Mouse (Mus musculus): ENCODE results near the gene Pard3. TPM values are rescaled to one million over a fixed set of nuclear protein-coding genes. Genes with fewer than 3 reads are reported as not detected.

Pard3 gene
- polyA plus RNA-seq, 1 experiment from 2014 or later: 54.3 TPM

DNA sequence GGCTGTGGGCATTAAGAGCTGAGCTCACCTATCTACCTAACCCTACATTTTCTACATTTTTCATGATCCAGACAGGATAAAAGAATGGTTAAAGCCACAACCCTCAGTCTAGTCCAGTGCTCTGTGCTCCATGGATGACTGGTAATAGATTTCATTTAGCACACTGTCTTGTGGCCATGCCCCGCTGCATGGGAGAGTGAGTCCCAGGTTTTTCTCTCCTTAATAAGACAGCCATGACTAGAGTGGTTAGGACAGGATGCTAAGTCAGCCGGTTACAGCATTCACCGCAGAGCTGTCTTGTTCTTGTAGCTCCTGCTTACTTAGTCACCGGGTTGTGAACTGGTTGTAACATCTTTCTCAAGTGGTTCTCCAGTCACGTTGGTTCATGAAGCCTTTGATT, 49.5 kb downstream of the Pard3 start:
- WGBS: 92% methylated on average over 5 of the region's 5 CpGs
- H3K36me3 ChIP-seq: no peaks in the 10 kb centered on the region
- H3K9ac ChIP-seq: no peak overlapping the region
- H3K27me3 ChIP-seq: no peaks in the 10 kb centered on the region
- no peak overlapping the region for H3K4me2 ChIP-seq (replicated peaks)
- H3K4me1 ChIP-seq: peaks cover 10% of the 10 kb centered on the region
- ATAC-seq (ENCODE audit: insufficient number of reproducible peaks, insufficient read depth, low FRiP score, low TSS enrichment): no peak
- H3K9me3 ChIP-seq: no peaks in the 10 kb centered on the region
- no peak overlapping the region for H3K27ac ChIP-seq
- no peak overlapping the region for H3K4me3 ChIP-seq

DNA sequence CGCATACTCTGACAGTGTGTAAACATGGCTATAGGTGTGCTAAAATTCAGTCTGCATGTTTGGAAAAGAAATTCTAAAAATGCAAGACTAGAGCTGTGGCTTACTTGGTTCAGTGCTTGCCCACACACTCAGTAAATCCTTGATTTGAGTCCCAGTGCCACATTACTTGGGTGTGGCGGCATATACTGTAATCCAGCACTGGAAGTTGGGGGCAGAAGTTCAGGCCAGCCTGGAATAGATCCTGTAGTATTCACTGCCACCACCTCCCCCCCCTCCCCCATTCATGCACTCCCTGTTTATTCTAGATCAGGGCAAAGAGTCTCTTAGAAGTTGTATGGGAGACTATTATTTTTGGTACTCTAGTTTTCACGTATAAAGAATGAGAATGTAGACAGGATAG, 52.1 kb downstream of the Pard3 start:
- ATAC-seq (ENCODE audit: insufficient number of reproducible peaks, insufficient read depth, low FRiP score, low TSS enrichment): no peak; the same call in 1 of the 2 replicates
- Histone ChIP-seq H3K4me3 (no peak overlapping the region), H3K9ac (no peak overlapping the region), H3K27ac (no peak overlapping the region), H3K27me3 (no peaks in the 10 kb centered on the region), H3K36me3 (no peaks in the 10 kb centered on the region), H3K9me3 (no peaks in the 10 kb centered on the region), H3K4me2 (replicated peaks) (no peak overlapping the region), H3K4me1 (peaks cover 18% of the 10 kb centered on the region)
- 85% methylated on average over 3 of the region's 3 CpGs for WGBS

DNA sequence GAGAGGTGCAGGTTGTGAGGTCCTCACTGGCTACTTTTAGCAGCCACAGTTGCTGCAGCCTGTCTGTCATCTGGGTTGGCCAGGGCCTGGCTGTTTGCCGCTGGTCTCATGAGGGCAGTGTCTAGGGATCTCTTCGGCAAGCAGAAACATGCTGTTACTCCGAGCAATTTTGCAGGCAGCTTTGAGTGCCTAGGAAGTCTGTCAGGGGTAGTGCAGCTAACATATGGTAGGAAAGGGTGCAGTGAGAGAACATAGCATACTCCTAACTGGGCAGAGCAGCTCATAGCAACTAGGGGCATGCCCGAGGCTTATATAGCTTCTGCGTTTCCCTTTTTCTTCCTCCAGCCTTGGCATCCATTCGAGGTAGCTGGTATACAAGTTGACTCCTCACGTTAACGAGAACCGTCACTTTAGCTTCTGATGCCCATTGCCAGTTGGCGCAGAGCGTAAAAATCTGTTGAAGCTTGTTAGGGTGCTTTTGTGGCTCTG, 54.7 kb downstream of the Pard3 start:
- WGBS: 75% methylated on average over 11 of the region's 11 CpGs
- no peak overlapping the region for H3K4me3 ChIP-seq
- no peak overlapping the region for H3K9ac ChIP-seq
- no peaks in the 10 kb centered on the region for H3K9me3 ChIP-seq
- no peak for ATAC-seq (ENCODE audit: insufficient number of reproducible peaks, insufficient read depth, low FRiP score, low TSS enrichment)
- H3K4me1 ChIP-seq: peaks cover 20% of the 10 kb centered on the region
- H3K36me3 ChIP-seq: no peaks in the 10 kb centered on the region
- H3K27me3 ChIP-seq: no peaks in the 10 kb centered on the region
- H3K27ac ChIP-seq: peak overlapping the region; percentile 13; the same call in 1 of the 2 replicates
- no peak overlapping the region for H3K4me2 ChIP-seq (replicated peaks)

DNA sequence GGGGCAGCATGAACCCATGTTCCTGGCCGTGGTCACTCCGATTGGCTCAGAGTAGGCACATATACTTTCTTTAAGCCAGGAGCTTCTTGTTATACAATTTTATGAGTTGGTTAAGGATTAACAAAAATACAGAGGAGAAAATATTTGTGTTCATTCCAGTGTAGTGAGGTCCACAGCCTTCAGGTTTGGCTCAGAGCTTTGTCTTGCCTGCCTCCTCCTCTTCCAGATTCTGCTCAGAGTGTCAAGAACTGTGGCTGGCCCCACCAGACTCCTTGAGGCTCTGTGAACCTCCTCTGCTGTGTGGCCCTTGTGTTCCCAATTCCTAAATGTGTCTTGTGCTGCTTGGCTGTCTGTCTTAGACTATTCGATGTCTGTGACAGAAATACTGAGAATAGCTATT, 59.7 kb downstream of the Pard3 start:
- Histone ChIP-seq H3K9me3 (no peaks in the 10 kb centered on the region), H3K4me3 (no peak overlapping the region), H3K9ac (no peak overlapping the region), H3K27me3 (no peaks in the 10 kb centered on the region), H3K4me2 (replicated peaks) (no peak overlapping the region), H3K4me1 (peaks cover 49% of the 10 kb centered on the region), H3K36me3 (no peaks in the 10 kb centered on the region), H3K27ac (no peak overlapping the region)
- no peak for ATAC-seq (ENCODE audit: insufficient number of reproducible peaks, insufficient read depth, low FRiP score, low TSS enrichment)
- WGBS: 90% methylated on average over 3 of the region's 3 CpGs

DNA sequence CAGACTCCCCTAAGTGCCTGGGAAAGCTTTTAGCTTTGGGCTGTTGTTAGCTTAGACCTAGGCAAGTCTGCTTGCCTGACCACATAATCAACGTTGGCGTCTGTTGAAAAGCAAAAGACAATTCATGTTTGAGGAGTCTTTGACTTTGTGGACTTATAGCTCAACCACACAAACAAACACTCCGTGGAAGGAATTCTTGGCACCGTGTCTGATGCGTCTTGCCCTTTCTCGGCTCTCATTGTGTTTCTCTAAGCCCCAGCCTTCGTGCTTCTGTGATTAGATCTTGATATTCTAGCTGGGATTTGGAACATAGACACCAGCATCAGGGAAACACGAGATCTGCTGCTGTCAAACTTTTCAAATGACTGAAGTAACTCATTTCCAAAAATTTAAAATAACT, 61.1 kb downstream of the Pard3 start:
- H3K9ac ChIP-seq: no peak overlapping the region
- H3K27ac ChIP-seq: peak overlapping the region; percentile 48; the same call in 1 of the 2 replicates
- H3K9me3 ChIP-seq: no peaks in the 10 kb centered on the region
- 42% methylated on average over 8 of the region's 8 CpGs for WGBS
- no peaks in the 10 kb centered on the region for H3K36me3 ChIP-seq
- H3K4me1 ChIP-seq: peaks cover 55% of the 10 kb centered on the region
- ATAC-seq (ENCODE audit: insufficient number of reproducible peaks, insufficient read depth, low FRiP score, low TSS enrichment): no peak
- no peaks in the 10 kb centered on the region for H3K27me3 ChIP-seq
- no peak overlapping the region for H3K4me2 ChIP-seq (replicated peaks)
- H3K4me3 ChIP-seq: no peak overlapping the region

DNA sequence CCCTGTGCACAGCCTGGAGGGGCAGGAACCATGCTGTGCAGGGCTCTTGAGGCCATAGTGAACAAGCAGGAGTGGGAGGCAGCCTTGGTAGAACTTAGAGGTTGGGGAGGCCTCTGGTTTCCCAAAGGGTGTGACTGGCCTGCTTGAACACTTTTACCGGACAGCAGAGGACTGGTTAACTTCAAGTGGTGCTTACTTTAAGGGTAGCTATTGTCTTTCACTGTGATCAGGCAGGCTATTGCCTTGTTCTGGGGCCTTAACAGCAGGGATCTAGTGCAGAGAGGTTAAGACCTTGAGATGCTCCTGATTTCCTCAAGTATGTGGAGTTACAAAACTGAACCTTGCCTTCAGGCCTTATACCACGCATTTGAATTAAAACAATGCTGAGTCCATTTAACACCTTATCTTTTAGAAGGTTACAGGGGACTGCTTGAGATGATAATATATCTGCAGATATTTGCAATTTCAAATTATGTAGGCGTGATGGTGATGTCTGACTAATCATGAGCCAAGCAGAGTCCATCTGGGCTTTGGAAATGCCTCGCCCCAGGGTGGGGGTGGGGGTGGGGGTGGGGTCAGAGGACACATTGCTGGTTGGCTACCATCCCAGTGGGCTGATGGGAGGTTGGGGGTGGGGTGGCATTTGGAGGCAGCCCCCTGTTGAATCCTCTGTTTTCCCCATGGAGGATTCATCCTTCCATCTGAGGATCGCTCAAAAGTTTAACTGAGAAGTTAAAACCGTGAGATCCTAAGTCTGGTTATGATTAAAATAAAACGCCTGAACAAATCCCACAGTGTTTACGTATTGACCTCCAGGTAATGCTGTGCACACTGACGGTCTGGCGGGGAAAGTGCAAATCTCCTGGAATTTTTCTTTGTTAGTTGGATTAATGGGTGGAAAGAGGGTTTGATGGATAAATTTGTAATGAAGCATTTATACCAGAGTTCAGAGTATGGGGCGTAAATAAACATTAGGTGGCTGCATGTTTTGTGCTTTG, 62.3 kb downstream of the Pard3 start:
- Histone ChIP-seq H3K27me3 (no peaks in the 10 kb centered on the region), H3K4me3 (no peak overlapping the region), H3K27ac (peak overlapping the region; percentile 41; the same call in 1 of the 2 replicates), H3K4me2 (replicated peaks) (0 out of 2 replicates have a peak overlapping the region, but pooled peaks have one; percentile 0), H3K9ac (no peak overlapping the region), H3K9me3 (no peaks in the 10 kb centered on the region), H3K4me1 (peaks cover 52% of the 10 kb centered on the region), H3K36me3 (no peaks in the 10 kb centered on the region)
- ATAC-seq (ENCODE audit: insufficient number of reproducible peaks, insufficient read depth, low FRiP score, low TSS enrichment): no peak
- whole genome bisulfite sequencing: 16% methylated on average over 11 of the region's 11 CpGs

DNA sequence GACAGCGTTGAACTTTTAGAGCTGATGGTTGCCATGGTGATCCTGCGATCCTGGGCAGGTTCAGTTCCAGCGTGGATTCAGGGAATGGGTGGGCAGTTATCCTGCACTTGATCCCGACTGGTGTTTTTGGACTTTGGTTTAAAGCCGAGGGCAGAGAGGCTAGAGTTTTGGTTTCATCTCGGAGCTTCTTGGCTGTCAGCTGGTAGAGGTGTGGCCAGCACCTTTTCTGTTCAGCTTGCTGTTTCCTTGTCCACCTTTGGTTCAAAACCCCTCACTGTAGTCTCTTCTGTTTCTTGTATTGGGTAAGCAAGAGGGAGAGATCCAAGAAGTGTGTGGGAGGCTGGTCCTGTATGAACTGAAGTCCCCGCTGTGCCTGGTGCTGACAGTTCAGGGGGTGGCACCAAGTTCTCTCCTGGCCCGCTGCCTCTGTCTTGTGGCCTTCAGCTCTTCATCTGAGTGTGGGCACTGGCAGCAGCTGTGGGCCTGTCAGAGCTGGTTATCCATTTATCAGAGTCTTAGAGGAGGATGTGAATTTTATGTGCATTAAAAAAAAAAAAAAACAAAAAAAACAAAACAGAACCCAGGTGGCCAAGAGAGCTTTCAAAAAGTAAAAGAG, 65.2 kb downstream of the Pard3 start:
- Histone ChIP-seq H3K4me3 (no peak overlapping the region), H3K4me1 (peaks cover 46% of the 10 kb centered on the region)
- no peak for ATAC-seq (ENCODE audit: insufficient number of reproducible peaks, insufficient read depth, low FRiP score, low TSS enrichment)

DNA sequence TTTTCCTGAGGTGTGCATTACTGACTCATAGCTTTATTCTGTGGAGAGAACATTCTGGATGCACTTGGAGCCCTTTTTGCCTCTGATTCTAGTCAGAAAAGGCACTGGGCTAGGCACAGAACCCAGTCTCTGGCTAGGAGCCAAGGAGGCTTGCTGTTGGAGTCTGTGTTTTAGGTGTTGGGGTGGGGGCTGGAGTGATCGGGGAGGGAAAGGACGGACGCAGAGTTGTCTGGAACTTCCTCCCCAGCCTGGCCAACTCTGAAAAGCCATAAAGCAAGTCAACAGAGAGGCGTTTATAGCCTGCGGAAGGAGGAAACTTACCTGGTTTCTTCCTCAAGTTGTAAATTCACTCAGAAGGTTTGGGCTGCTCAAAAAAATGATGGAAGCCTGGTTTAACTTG, 70.6 kb downstream of the Pard3 start:
- no peak overlapping the region for H3K4me2 ChIP-seq (replicated peaks)
- no peak for ATAC-seq (ENCODE audit: insufficient number of reproducible peaks, insufficient read depth, low FRiP score, low TSS enrichment)
- H3K9ac ChIP-seq: no peak overlapping the region
- no peaks in the 10 kb centered on the region for H3K27me3 ChIP-seq
- no peaks in the 10 kb centered on the region for H3K9me3 ChIP-seq
- H3K4me3 ChIP-seq: no peak overlapping the region
- H3K27ac ChIP-seq: no peak overlapping the region
- H3K4me1 ChIP-seq: peaks cover 30% of the 10 kb centered on the region
- WGBS: 85% methylated on average over 5 of the region's 5 CpGs
- H3K36me3 ChIP-seq: no peaks in the 10 kb centered on the region

More for the DNA sequence above, 65.2 kb downstream of the Pard3 start:
- Histone ChIP-seq H3K27me3 (no peaks in the 10 kb centered on the region), H3K9ac (no peak overlapping the region), H3K27ac (no peak overlapping the region), H3K36me3 (no peaks in the 10 kb centered on the region), H3K9me3 (no peaks in the 10 kb centered on the region), H3K4me2 (replicated peaks) (no peak overlapping the region)
- WGBS: 35% methylated on average over 8 of the region's 8 CpGs

DNA sequence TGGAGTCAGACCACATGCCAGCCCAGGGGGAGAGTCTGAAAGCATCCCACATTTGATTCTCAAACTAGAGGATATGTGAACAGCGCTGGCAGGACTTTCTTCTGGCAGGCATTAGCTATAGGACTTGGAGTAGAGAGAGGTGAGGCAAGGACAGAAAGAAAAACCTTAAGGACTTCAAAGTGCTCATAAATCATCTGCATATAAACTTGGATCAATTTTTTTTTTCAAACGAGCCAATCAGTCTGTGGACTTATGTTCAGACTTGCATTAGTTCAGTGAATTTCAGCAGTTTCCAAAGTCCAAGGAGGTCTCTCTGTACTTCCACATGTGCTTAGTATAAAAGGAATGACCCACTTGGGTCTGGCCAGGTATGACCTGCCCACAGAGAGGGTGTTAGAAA, 72.5 kb downstream of the Pard3 start:
- Histone ChIP-seq H3K4me3 (no peak overlapping the region), H3K36me3 (no peaks in the 10 kb centered on the region), H3K27ac (no peak overlapping the region), H3K27me3 (no peaks in the 10 kb centered on the region), H3K4me2 (replicated peaks) (no peak overlapping the region), H3K9ac (no peak overlapping the region), H3K4me1 (peaks cover 29% of the 10 kb centered on the region), H3K9me3 (no peaks in the 10 kb centered on the region)
- ATAC-seq (ENCODE audit: insufficient number of reproducible peaks, insufficient read depth, low FRiP score, low TSS enrichment): no peak
- WGBS: 64% methylated on average over 2 of the region's 2 CpGs

DNA sequence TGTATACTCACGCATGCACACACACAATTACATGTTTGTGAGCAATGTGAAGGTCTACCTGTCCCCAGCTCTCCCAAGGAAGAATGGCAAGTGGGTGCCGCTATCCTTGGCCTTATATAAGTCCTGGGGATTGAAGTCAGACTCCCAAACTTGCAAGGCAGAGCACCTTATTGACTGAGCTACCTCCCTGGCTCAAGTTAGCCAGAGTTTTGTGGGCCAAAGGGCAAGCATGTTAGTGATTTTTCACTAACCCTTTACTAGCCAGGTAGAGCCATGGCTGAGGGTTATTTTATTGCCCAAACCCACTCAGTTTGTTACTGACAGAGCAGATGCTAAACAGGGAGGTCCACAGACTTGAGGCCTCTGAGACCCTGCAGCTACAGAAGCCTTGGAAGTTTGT, 73.1 kb downstream of the Pard3 start:
- no peak for ATAC-seq (ENCODE audit: insufficient number of reproducible peaks, insufficient read depth, low FRiP score, low TSS enrichment)
- Histone ChIP-seq H3K4me3 (no peak overlapping the region), H3K4me2 (replicated peaks) (no peak overlapping the region), H3K9ac (no peak overlapping the region), H3K27me3 (no peaks in the 10 kb centered on the region), H3K36me3 (no peaks in the 10 kb centered on the region), H3K4me1 (peaks cover 29% of the 10 kb centered on the region), H3K9me3 (no peaks in the 10 kb centered on the region), H3K27ac (no peak overlapping the region)
- WGBS: 80% methylated on average over 2 of the region's 2 CpGs

DNA sequence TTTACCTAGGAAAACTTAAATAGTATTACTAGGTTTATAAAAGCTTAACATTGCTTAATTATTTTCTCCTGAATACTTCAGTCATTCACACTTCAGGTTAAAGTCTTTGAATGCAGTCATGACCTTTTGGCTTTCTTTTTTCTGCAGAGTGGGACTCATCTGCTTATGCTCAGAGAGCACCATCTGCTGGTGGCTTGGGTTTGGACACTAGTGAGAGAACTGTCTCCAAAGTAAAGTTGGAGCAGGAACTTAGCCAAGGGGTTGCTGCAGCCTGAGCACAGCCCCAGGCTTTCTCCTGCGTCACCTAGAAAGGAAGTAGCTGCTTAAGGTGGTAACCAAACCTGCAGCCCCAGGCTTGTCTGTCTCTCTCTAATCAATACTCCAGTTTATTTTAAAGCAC, 75.5 kb downstream of the Pard3 start:
- no peak for ATAC-seq (ENCODE audit: insufficient number of reproducible peaks, insufficient read depth, low FRiP score, low TSS enrichment)

DNA sequence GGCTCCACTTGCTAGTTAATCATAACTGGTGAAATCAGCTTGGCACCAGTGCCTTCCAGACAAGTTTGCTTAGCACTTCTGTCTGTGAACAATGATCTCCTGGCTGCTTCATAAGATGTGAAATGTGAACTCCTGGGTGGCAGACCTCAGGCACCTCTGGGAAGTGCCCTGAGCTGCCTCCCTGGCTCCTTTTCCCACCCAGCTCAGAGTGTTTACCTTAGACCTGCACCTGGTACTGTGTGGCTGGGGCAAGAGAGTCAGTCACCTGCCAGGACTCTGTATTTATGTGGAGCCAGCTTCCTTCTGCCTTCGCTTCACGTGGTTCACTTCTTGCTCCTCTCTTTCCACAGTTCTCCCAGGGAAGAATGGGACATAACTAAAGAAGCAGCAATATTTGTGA, 77.3 kb downstream of the Pard3 start:
- no peak for ATAC-seq (ENCODE audit: insufficient number of reproducible peaks, insufficient read depth, low FRiP score, low TSS enrichment)
- H3K4me1 ChIP-seq: peaks cover 36% of the 10 kb centered on the region

More for the DNA sequence above, 75.5 kb downstream of the Pard3 start:
- H3K4me3 ChIP-seq: no peak overlapping the region
- no peaks in the 10 kb centered on the region for H3K9me3 ChIP-seq
- H3K36me3 ChIP-seq: no peaks in the 10 kb centered on the region
- H3K27ac ChIP-seq: no peak overlapping the region
- H3K4me1 ChIP-seq: peaks cover 36% of the 10 kb centered on the region
- H3K27me3 ChIP-seq: no peaks in the 10 kb centered on the region
- WGBS: 15% methylated on average over 1 of the region's 1 CpGs
- no peak overlapping the region for H3K9ac ChIP-seq
- no peak overlapping the region for H3K4me2 ChIP-seq (replicated peaks)

More for the DNA sequence above, 77.3 kb downstream of the Pard3 start:
- Histone ChIP-seq H3K4me2 (replicated peaks) (no peak overlapping the region), H3K9ac (no peak overlapping the region), H3K27me3 (no peaks in the 10 kb centered on the region), H3K27ac (no peak overlapping the region), H3K9me3 (no peaks in the 10 kb centered on the region), H3K4me3 (no peak overlapping the region), H3K36me3 (no peaks in the 10 kb centered on the region)
- WGBS: 95% methylated on average over 2 of the region's 2 CpGs

Measured in embryonic facial prominence, embryonic 12.5 days (tissue).